Mouse (Mus musculus) forebrain, embryonic 13.5 days (tissue): ENCODE measurements around the gene Hs3st2. TPM values are rescaled to one million over a fixed set of nuclear protein-coding genes. Genes with fewer than 3 reads are reported as not detected.

Experiments
- ATAC-seq: fragments of 200-750 bp; cut with Nextera tagmentation; 2 replicates; pipeline ENCODE4 v1.8.0; 2017
- H3K27ac ChIP-seq: fragments of 300-500 bp; sonication (generic); 2 replicates; pipeline ENCODE4 v1.5.1; 2015; ENCODE audit warnings: inconsistent platforms, mild to moderate bottlenecking, moderate library complexity
- H3K27me3 ChIP-seq: fragments of 300-500 bp; sonication (generic); 2 replicates; pipeline ENCODE4 v1.6.1; 2015; ENCODE audit warnings: mild to moderate bottlenecking, inconsistent platforms
- H3K36me3 ChIP-seq: fragments of 300-500 bp; sonication (generic); 2 replicates; pipeline ENCODE4 v1.6.1; 2015; ENCODE audit warnings: mild to moderate bottlenecking, inconsistent platforms; ENCODE audit not compliant: poor library complexity, severe bottlenecking
- H3K4me1 ChIP-seq: fragments of 300-500 bp; sonication (generic); 2 replicates; pipeline ENCODE4 v1.6.1; 2015; ENCODE audit warnings: inconsistent platforms
- H3K4me2 ChIP-seq: fragments of 300-500 bp; sonication (generic); 2 replicates; pipeline ENCODE4 v1.6.1; 2015; ENCODE audit warnings: inconsistent platforms, mild to moderate bottlenecking, moderate library complexity
- H3K4me3 ChIP-seq: fragments of 300-500 bp; sonication (generic); 2 replicates; pipeline ENCODE4 v1.5.1; 2015; ENCODE audit warnings: mild to moderate bottlenecking, inconsistent platforms
- H3K9ac ChIP-seq: fragments of 300-500 bp; sonication (generic); 2 replicates; pipeline ENCODE4 v1.6.1; 2015; ENCODE audit warnings: mild to moderate bottlenecking, inconsistent platforms
- H3K9me3 ChIP-seq: fragments of 300-500 bp; sonication (generic); replicated peaks from 2 replicates; pipeline ENCODE4 v1.6.1; 2016; ENCODE audit warnings: inconsistent platforms
- WGBS: fragments of 180-500 bp; shearing (Covaris S2); methylation state at CpG from one replicate; pipeline ENCODE4 v1.1.7; 2015; 5-methylcytosine and 5-hydroxymethylcytosine counted together
- polyA plus RNA-seq: library from polyadenylated mRNA; unstranded; fragments of >200 nt; fragmentation: Nextera tagmentation; extraction: Ambion mirVana; gene quantifications from 2 replicates; pipeline ENCODE4 v1.2.1, GENCODE M21; 2015

Hs3st2 gene
- polyA plus RNA-seq, 1 experiment from 2014 or later: 3.0 TPM

GRCm38 (mm10) chr7:121517165-121517591, 125.5 kb downstream of the Hs3st2 start:
- Histone ChIP-seq H3K36me3 (no peaks in the 10 kb centered on the region), H3K27ac (no peak overlapping the region), H3K9me3 (peaks cover 6% of the 10 kb centered on the region; the same call in 1 of the 2 replicates), H3K4me1 (no peaks in the 10 kb centered on the region), H3K9ac (no peak overlapping the region), H3K4me3 (no peak overlapping the region), H3K4me2 (no peak overlapping the region), H3K27me3 (no peaks in the 10 kb centered on the region)
- WGBS: 77% methylated on average over 3 of the region's 3 CpGs
- no peak for ATAC-seq

GRCm38 (mm10) chr7:121522125-121522524, 130.5 kb downstream of the Hs3st2 start:
- no peak for ATAC-seq
- no peak overlapping the region for H3K27ac ChIP-seq
- H3K9me3 ChIP-seq: peaks cover 13% of the 10 kb centered on the region
- H3K27me3 ChIP-seq: no peaks in the 10 kb centered on the region
- no peaks in the 10 kb centered on the region for H3K36me3 ChIP-seq
- peaks cover 8% of the 10 kb centered on the region; the same call in 1 of the 2 replicates for H3K4me1 ChIP-seq
- no peak overlapping the region for H3K9ac ChIP-seq
- no peak overlapping the region for H3K4me2 ChIP-seq
- no peak overlapping the region for H3K4me3 ChIP-seq
- 90% methylated on average over 3 of the region's 3 CpGs for WGBS

DNA sequence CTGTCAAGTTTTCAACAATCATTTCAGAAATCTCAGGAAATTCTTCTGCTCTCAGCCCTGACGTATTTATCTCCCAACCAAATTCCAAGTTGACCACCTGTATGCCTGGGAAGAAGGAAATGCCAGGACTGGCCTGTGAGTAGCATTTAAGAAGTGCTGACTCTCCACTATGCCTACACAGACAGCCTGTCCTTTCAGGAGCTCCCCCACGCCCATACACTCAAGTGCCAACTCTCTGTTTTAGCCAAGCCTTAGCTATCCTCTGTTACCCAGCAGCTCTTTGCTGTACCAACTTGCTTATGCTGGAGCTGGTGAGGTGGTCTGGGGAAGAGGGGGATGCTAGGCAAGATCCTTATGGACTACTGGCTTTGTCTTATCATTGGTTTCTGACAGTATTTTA, 137.4 kb downstream of the Hs3st2 start:
- no peaks in the 10 kb centered on the region for H3K27me3 ChIP-seq
- peaks cover 8% of the 10 kb centered on the region; the same call in 1 of the 2 replicates for H3K4me1 ChIP-seq
- WGBS: 80% methylated on average over 2 of the region's 2 CpGs
- no peaks in the 10 kb centered on the region for H3K9me3 ChIP-seq
- H3K36me3 ChIP-seq: no peaks in the 10 kb centered on the region
- H3K9ac ChIP-seq: no peak overlapping the region
- H3K27ac ChIP-seq: no peak overlapping the region
- H3K4me2 ChIP-seq: no peak overlapping the region
- no peak overlapping the region for H3K4me3 ChIP-seq
- no peak for ATAC-seq

- no peaks in the 10 kb centered on the region for H3K36me3 ChIP-seq
- WGBS: 88% methylated on average over 6 of the region's 6 CpGs
- ATAC-seq: no peak
These were observed 142.0 kb downstream of the Hs3st2 start for GRCm38 (mm10) chr7:121533639-121534038.

DNA sequence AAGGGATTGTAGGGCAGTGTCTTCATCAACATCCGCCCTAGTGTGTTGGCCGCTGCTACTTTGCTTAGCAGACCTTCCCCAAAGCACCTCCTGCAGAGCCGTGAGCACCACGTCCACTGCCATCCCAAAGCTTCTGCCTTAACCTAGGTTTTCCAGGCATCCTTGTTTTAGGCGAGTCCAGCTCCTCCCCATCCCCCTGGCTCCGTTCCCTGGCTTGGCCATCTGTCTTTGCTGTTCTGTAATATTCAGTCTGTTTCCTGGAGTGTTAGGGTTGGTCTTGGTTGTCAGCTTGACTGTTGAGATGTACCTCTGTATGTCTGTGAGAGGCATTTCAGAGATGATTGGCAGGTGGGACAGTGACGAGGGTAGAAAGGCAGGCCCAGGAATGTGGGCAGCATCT, 142.7 kb downstream of the Hs3st2 start:
- no peaks in the 10 kb centered on the region for H3K36me3 ChIP-seq
- no peak for ATAC-seq
- peaks cover 3% of the 10 kb centered on the region for H3K4me1 ChIP-seq
- H3K4me2 ChIP-seq: no peak overlapping the region
- H3K9me3 ChIP-seq: no peaks in the 10 kb centered on the region
- 86% methylated on average over 7 of the region's 7 CpGs for WGBS
- H3K27me3 ChIP-seq: no peaks in the 10 kb centered on the region
- no peak overlapping the region for H3K9ac ChIP-seq
- no peak overlapping the region for H3K27ac ChIP-seq
- no peak overlapping the region for H3K4me3 ChIP-seq

More at GRCm38 (mm10) chr7:121533639-121534038, 142.0 kb downstream of the Hs3st2 start:
- Histone ChIP-seq H3K4me3 (no peak overlapping the region), H3K4me2 (no peak overlapping the region), H3K27me3 (no peaks in the 10 kb centered on the region), H3K4me1 (no peaks in the 10 kb centered on the region), H3K27ac (no peak overlapping the region), H3K9me3 (no peaks in the 10 kb centered on the region), H3K9ac (no peak overlapping the region)

DNA sequence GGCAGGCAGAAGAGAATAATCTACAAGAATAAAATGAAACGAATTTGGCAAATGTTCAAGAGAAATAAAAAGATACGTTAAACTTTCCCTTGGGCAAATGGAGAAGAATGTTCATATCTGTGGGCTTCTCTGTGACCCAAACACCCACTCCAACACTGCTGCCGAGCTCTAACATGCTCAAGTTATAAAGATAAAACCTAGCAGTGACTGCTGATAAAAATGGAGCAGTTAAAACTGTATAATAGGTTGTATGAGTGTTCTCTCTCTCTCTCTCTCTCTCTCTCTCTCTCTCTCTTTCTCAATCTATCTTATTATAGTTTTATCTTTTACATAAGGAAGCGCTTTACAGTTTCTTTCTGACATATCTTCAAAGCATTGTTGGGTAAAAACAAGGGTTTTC, 144.3 kb downstream of the Hs3st2 start:
- Histone ChIP-seq H3K4me2 (no peak overlapping the region), H3K9me3 (no peaks in the 10 kb centered on the region), H3K9ac (no peak overlapping the region), H3K27ac (no peak overlapping the region), H3K4me1 (peaks cover 18% of the 10 kb centered on the region), H3K4me3 (no peak overlapping the region), H3K36me3 (no peaks in the 10 kb centered on the region), H3K27me3 (no peaks in the 10 kb centered on the region)
- 76% methylated on average over 4 of the region's 4 CpGs for WGBS
- no peak for ATAC-seq

- Histone ChIP-seq H3K9me3 (0 out of 2 replicates have a peak, but pooled peaks cover 7% of the 10 kb centered on the region), H3K27me3 (no peaks in the 10 kb centered on the region), H3K4me2 (peak overlapping the region; percentile 45), H3K27ac (peak overlapping the region; percentile 66; the same call in 1 of the 2 replicates), H3K4me1 (peaks cover 18% of the 10 kb centered on the region), H3K9ac (0 out of 2 replicates have a peak overlapping the region, but pooled peaks have one; percentile 2), H3K4me3 (no peak overlapping the region), H3K36me3 (no peaks in the 10 kb centered on the region)
- peak; percentile 85 for ATAC-seq
- 37% methylated on average over 19 of the region's 19 CpGs for WGBS
These were observed 148.0 kb downstream of the Hs3st2 start for GRCm38 (mm10) chr7:121539405-121540275.

DNA sequence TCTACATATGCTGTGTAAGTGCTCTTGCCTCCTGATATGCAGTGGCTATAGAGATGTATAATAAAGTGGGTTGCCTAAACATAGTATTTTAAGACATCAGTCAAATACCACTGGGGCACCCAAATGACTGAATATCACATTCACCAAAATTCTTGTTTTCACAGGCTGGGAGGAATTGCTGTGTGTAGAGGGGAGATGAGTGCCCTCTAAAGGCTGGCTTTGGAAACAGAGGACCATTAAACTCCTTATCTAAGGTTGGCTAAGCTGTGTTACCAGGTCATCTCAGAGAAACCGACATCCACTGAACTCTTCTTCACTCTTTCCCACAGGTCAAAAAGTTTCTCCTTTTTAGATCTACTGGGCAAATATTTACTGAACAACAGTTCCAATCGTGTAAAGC, 150.8 kb downstream of the Hs3st2 start:
- ATAC-seq: no peak
- Histone ChIP-seq H3K9ac (no peak overlapping the region), H3K27ac (no peak overlapping the region), H3K36me3 (no peaks in the 10 kb centered on the region), H3K27me3 (no peaks in the 10 kb centered on the region), H3K4me2 (no peak overlapping the region), H3K9me3 (0 out of 2 replicates have a peak, but pooled peaks cover 11% of the 10 kb centered on the region), H3K4me1 (peaks cover 18% of the 10 kb centered on the region), H3K4me3 (no peak overlapping the region)
- 71% methylated on average over 2 of the region's 2 CpGs for WGBS

- peaks cover 15% of the 10 kb centered on the region for H3K4me1 ChIP-seq
- H3K4me2 ChIP-seq: peak overlapping the region; percentile 32
- peak overlapping the region; percentile 73 for H3K27ac ChIP-seq
- 0 out of 2 replicates have a peak, but pooled peaks cover 5% of the 10 kb centered on the region for H3K9me3 ChIP-seq
- no peak overlapping the region for H3K4me3 ChIP-seq
- peaks cover 9% of the 10 kb centered on the region; the same call in 1 of the 2 replicates for H3K27me3 ChIP-seq
- no peak overlapping the region for H3K9ac ChIP-seq
- WGBS: 23% methylated on average over 18 of the region's 18 CpGs
- no peaks in the 10 kb centered on the region for H3K36me3 ChIP-seq
- peak; percentile 98 for ATAC-seq
These were observed 157.8 kb downstream of the Hs3st2 start for GRCm38 (mm10) chr7:121549329-121550022.
